Mouse (Mus musculus): ENCODE measurements around the gene Hyal1. TPM values are rescaled to one million over a fixed set of nuclear protein-coding genes. Genes with fewer than 3 reads are reported as not detected.
"Not testable (repeated sequence)": the region's sequence is repeated elsewhere in the genome, so short reads cannot be mapped to it uniquely, and the experiment has no call there.

Hyal1 gene
- total RNA-seq, 1 experiment from 2014 or later = 10.9 TPM

DNA sequence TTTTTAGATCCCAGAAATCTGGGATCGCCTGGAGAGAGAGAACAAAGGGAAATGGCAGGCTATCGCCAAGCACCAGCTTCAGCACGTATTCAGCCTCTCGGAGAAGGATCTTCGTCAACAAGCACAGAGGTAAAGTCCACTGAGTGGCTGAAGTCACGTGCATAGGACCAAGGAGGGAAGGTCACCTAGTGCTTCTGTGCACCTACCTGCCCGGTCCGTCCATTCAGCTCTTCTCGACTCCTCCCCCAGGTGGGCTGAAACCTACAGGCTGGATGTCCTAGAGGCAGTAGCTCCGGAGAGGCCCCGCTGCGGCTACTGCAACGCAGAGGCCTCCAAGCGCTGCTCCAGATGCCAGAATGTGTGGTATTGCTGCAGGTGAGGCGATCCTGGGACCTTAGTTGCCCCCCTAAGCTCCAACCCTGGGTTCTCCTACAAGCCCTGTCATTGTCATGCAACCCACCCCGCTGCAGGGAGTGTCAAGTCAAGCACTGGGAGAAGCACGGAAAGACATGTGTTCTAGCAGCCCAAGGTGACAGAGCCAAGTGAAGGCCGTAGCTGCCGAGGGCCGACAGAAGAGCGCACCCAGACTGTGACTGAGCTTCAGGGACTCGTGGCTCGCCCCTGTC lies 26.1 kb upstream of the Hyal1 start:
- no peak for DNase-seq

DNA sequence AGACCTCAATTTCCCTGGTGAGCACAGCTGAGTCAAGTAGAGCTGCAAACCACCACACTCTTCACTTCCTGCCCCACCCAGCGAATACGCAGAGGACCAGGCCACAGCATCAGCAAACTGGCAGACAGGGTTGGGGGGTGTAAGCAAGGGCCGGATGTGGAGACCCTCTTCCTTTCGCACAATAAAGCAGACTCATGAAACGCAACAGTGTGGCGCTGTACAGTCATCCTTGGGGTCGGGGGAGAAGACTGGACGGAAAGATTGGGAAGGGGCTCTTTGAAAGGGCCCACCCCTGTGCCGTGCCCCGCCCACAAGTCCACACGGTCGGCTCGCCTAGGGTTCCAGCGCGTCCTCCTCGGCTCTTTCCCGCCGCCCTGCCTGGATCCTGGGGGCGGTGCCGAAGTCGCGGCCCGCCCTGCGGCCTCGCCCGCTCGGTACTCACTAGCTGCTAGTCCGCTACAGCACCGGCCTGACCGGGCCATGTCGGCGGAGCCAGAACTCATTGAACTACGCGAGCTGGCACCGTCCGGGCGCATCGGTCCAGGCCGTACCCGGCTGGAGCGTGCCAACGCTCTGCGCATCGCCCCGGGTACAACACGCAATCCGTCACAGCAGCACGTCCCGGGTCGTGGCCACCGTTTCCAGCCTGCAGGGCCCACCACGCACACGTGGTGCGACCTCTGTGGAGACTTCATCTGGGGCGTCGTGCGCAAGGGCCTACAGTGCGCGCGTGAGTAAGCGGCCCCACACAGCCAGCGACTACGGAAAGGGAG lies 25.4 kb upstream of the Hyal1 start, which contains the start of gene Rassf1:
Gene Rassf1, plus strand, starts transcription at position 439 of the 773 bp plus-strand sequence.
- DNase-seq = peak; percentile 76

DNA sequence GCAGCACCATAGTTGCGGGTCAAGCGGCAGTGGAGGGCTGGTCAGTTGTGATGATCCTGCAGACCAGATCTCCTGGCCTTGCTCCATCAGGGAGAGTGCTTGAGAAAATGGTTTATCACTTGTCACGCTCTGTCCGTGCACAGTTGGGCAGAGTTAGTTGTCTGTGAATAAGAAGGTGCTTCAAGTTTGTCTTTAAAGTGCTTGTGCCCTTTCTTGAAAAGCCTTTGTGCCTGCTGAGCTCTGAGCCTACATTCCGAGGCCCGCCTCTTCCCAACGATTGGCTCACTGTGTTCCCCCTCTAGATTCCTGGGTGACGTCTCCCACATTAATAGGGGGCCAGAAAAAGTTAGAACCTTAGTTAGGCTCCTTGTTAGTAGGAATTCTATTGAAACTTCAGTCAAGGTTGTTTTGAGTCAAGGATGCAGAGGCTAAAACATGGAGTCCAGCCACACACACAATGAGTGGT lies 24.8 kb upstream of the Hyal1 start:
- DNase-seq = no peak

DNA sequence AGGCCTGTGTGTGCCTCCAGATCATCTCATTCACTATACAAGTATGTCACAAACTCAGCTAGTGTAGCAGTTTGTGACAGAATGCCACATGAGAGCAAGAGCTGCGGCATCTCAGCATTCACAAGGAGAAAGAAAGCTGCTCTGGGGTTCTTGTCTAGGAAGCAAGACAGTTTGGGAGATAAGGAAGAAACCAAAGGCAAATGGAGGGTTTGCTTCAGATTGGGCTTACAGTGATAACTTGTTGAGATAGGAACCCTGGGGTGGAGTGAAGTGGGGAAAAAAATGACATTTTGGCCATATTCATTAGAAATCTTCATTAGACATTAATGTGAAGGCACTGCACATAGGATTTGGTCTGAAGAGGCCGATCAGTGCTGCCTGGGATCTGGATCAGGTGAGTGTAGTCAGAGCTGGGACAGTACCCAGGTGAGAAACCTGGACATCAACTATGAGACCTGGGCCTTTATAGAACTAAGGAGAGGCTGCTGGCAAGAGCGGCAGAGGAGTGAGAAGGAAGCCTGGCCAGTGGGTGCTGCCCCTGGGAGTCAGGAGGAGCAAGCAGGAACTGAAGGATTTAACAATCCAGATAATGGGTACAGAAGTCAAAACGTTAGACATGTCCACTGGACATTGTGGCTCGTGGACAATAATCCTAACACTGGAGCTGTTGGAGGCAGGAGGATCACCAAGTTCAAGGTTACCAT lies 23.9 kb upstream of the Hyal1 start:
- no peak for DNase-seq

DNA sequence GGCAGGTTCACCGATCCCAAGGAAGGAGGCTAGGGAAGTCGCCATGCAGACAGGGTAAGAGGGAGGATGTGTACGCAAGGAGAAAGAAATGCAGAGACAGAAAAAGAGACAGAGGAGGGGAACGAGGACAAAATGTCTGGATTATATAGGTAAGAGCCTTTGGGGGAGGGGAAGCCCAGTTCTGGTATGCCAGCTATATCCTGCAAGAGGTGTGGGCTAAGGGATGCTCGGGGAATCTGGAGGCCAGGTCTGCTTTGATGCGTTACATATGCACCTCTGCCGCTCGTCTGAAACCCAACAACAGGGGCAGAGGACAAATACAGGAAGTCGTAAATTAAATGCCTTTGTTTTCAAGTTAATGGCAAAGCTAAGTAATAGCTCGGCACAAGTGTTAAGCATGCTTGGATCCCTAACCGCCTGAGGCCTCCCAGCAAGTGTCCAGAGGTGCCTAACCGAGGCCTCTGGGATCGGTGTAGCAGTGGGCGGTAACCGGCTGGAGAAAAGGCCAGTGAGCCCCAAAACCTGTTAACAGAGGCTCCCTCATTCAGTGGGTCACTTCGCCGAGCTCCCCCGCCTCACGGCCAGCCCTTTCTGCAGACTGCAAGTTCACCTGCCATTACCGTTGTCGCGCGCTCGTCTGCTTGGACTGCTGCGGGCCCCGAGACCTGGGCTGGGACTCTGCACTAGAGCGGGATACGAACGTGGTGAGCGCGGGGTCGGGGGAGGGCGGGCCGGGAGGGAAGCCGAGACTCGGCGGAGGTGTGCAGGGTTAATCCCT lies 23.0 kb upstream of the Hyal1 start:
- peak; percentile 46 for DNase-seq

DNA sequence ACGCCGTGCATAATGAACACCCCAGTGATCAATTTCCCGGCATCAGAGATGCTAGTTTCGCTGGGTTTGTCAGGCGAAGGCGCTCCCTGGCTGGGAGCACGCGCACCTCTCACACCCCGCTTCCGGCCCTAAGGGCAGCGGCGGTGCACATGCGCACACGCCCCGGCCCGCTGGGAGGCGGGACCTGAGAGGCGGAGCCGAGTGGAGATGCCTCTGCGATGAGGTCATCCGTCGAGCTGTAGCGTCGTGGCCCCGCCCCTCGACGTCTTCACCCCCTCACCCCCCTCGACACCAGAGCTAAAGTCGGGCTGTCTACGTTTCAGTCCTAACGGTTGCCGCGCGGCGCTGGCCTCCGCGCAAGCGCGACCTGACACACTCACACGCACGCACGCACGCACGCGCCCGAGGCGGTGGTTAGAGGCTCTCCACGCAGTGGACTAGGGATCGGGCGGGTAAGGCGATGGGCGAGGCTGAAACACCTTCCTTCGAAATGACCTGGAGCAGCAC lies 22.4 kb upstream of the Hyal1 start:
- peak; percentile 93 for DNase-seq

DNA sequence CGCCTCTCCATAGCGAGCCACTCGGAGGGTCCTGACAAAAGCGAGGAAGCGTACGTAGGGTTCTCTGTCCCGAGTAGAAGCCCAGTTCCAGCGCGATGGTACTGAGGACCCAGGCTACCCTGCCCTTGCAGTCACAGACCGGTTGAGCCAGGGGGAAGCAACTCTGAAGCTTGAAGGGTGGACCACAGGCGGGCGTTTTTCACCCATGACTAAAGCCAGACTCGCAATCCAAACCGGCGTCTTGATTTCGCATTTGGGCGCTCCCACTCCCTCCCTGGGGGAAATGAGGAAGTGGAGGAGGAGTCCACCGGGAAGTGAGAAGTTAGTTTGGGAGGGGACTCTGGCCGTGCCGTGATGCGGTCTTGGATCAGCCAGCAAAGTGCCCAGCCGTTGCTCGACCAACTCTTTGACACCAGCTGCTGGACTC lies 21.7 kb upstream of the Hyal1 start:
- DNase-seq = peak; percentile 53

DNA sequence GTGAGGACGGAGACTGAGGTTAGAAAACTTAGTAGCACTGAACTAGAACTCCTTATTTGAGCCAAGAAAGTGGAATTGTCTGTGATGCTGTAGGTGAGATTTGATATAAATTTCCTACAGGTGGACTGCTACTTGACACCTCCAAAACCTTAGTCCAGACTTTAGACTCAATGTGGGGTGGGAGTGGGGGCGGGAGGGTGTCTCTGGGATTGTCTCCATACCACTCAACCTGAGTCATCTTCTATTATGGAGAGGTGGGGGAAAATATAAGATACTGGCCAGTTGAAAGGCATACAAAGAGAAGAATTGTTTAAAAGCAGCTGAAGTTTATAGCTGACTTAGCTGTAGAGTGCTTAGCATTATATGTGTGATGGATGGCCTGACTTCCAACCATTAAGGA lies 21.0 kb upstream of the Hyal1 start:
- DNase-seq = no peak

DNA sequence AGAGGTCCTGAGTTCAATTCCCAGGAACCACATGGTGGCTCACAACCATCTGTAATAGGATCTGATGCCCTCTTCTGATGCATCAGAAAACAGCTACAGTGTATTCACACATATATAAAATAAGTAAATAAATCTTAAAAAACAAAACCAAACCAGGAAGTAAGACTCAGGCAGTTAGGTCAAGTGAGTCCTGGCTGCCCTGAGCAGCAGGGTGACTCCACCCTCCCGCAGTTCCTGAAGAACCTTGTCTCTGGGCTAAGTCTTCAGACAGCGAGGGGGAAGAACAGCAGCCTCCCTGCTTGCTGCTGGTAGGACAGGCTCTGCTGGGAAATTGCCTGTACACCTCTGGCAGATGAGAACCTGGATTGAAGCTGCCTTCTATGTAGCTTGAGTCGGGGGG lies 20.4 kb upstream of the Hyal1 start:
- DNase-seq = no peak

DNA sequence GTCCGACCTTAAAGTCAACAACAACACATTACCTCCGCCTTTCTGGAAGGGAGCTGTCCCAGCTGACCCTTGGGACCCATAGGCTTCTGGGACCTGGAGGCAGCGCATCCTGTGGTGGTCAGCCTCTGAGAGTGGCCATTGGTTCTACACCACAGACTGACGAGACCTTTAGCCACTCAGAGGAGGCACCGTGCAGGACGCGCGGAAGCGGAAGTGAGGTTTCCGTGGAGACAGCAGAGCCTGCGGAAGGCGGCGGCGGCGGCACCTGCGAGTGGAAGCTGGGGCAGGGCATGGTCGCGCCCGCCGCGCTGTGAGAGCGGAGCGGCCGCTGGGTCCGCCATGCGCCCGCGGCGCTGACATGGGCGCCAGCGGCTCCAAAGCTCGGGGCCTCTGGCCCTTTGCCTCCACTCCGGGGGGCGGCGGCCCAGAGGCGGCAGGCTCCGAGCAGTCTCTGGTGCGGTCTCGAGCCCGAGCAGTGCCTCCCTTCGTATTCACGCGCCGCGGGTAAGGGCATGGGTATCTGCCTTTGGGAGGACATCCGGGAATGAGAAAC lies 13.6 kb upstream of the Hyal1 start, which contains the start of gene Tusc2:
Gene Tusc2, plus strand, starts transcription at position 227 of the 553 bp plus-strand sequence.
- peak; percentile 94 for DNase-seq

DNA sequence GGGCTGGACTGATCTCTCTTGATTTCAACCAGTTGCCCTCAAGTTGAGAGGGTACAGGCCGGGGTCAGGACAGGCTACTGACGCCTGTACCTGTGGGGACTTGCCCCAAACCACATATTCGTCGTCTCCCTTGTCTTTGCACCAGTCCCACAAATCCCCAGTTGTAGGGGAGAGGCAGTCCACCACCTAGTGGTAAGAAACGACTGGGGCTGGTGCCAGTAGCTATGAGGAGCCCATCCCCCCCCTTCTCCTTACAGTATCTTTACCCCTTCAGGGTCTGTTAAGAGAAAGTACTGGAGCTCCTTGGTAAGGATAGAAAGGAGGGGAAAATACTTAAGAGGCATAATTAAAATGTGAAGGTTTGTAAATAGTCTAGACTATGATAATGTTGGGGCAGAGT lies 11.2 kb upstream of the Hyal1 start:
- DNase-seq = not testable (repeated sequence)

DNA sequence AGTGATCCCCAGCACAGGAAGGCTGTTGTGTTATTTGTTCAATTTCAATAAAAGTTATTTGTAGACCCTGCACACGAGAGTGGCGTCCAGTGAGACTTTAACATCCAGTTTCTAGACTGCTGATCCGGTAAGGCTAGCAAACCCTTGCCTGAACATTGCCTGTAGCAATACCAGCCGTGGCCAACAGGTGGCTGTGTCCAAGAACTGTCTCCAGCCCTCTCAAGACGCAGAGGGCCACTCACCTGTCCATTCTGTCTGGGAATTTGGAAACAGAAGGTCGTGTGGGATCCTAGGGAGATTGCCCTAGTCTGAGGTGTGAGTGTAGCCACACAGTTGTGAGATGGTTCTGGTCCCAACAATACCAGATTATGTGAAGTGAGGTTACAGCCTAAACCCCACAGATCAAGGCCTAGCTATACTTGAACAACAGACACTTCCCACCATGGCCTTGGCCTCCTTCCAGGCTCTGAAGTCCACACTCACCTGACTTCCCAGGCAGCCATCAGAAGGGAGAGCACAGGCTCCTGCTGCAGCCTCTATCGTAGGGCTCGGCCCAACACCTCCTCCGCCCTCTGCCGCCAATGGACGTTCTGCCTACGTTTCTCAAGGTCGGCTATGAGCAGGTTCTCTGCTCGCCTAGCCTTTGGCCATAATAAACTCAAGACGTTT lies 10.6 kb upstream of the Hyal1 start:
- peak; percentile 86 for DNase-seq

DNA sequence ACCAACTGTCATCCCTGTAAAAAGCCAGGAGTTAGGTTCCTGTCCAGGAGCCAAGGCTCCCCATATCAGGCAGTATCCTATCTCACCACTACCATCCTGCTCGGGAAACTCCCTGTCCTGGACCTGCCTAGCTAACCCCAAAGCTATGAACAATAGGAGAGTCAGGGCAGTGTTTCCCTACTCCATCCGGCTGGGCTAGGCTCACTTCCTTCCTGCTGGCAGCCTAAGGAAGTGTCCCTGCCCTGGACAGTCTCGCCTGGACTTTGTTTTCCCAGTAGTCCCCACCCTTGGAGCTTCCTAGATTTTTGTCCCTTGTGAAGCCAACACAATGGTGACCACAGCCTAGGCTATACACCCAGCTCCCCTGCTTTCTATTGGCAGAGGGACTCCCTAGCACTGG lies 9.9 kb upstream of the Hyal1 start:
- DNase-seq = no peak

DNA sequence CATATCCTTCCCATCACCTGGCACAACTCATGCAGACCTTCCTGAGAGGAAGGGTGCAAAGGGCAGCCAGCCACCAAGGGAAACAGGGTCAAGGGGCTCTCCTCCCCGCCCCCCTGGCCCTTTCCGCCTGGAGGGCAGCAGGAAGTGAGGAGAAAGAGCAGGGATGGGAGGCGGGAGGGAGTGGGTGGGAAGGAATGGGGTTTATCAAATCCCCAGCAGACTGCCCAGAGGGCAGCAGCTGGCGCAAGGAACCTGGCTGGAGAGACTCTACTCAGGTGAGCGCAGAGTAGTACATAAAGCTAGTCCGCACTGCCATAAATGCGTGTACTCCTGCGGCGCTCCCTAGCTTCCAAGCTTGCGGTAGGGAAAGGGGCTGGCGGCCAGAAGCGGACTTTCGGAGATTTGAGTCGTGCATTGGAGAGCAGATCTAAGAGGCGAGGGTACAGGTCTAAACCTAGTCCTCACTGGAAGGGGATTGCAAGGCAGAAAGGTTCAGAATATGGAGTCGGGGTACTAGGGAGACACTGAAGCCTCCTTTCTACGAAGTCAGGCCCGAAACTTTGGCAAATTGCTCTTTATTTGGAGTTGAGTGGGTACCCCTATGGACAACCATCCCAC lies 8.9 kb upstream of the Hyal1 start, which contains the start of gene Hyal2:
Gene Hyal2, plus strand, starts transcription at position 244 of the 618 bp plus-strand sequence.
- DNase-seq = peak; percentile 55

DNA sequence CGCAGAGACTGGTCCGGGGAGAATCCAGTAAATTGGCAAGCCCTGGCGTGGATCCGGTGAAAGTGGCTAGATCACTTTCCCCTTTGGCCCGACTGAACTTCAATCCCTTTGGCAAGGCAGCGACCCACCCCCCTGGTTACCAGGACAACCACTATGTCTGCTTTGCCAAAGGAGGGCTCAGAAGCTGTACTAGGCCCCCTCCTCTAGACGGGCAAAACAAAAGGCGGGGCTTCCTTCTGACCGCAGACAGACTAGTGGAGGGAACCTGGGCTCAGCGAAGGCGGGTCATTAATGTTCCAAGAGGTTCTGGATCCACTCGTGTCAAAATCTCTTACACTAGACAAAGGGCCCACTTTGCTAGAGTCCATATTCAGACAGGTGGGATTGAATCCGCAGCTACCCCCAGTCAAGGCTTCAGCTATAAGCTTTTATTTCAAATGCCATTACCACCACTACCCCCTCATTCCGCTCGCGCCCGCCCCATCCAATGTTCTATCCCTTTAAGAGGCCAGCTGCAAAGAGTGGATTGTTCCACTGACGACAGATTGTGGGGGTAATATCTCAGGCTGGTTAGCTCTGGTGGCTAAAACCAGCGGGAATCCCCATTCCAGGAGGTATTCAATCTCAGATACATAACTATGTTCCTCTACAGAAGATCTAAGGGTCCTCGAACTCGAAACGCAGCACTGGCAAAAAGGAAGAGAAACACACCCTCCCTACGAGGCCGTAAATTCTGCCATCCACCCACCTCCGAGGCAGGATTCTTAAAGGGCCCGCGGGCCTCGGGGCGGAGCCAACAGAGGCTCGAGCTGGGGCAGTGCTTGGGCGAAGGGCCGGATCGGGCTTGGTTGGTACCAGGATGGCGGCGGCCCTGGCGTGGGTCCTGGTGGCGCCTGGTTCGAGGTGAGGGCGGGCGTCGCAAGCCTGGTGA lies 8.1 kb upstream of the Hyal1 start:
- DNase-seq = peak; percentile 88

DNA sequence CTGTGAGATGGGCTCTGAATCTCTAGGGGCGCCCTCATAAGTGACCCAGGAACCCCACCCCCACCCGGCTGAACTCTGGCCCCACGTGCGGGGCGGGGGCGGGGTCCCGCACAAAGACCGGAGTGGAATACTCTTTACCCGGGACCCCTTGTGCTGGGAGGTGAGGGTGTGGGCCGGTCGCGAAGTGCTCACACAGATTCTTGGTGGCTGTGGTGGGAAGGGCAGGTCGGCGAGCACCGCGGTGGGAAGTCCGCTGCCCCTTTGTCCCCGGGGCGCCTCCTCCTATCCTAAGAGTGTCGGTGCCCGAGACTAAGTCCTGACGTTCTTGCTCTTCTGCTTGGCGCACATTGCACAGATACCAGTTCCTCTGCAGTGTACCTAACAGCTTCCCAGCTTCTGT lies 7.5 kb upstream of the Hyal1 start:
- no peak for DNase-seq

DNA sequence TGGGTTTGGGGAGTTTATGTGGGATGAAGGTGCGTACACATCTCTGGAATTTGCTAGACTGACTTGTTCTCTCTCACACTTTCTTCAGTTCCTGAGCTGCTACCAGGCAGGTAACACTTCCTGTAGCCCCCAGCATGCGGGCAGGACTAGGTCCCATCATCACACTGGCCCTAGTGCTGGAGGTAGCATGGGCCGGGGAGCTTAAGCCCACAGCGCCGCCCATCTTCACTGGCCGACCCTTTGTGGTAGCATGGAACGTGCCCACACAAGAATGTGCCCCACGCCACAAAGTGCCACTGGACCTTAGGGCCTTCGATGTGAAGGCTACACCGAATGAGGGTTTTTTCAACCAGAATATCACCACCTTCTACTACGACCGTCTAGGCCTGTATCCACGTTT lies 6.7 kb upstream of the Hyal1 start:
- DNase-seq = no peak

DNA sequence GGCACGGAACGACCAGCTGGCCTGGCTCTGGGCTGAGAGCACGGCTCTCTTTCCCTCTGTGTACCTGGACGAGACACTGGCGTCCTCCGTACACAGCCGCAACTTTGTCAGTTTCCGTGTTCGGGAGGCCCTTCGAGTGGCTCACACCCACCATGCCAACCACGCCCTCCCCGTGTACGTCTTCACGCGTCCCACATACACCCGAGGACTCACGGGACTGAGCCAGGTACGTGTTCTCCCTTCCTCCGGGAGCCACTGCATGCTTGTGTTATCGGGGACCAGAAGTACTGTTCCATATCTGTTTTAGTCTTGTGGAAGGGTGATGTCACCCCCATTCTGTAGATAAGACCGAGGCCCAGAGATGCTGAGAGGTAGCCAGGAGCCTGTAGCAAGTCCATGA lies 5.9 kb upstream of the Hyal1 start:
- DNase-seq = no peak
